Mouse (Mus musculus) liver, postnatal 0 days (tissue): ENCODE measurements around the gene Pcca.

ENCODE experiments used
- CTCF ChIP-seq: sonication (generic); IDR thresholded peaks from 2 replicates; pipeline ENCODE4 v1.5.1; 2016; ENCODE audit warnings: antibody characterized with exemption, low read depth
- EP300 ChIP-seq: IDR thresholded peaks from 2 replicates; pipeline ENCODE4 v1.6.1; 2016; ENCODE audit warnings: antibody characterized with exemption, low read depth, mild to moderate bottlenecking

DNA sequence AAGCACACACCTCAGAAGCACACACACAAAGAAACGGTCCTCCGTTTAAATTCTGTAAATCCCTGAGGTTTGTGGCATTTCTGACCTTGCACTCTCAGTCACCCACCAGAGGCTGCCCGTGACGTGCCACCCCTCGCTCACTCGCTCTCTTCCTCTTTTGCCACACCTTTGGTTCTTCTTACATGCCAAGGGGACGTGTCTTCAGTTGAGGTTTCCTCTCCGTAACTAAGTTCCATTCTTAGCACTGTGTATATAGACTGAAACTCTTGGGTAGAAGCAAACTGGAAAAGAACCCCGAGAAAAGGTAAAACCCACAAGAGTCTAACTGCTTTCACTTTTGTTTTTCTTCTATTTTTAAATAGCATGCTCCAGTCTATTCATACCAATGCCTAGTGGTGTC lies 23.2 kb downstream of the Pcca start:
- TF ChIP-seq CTCF (no peak), EP300 (no peak)
